Mouse (Mus musculus): ENCODE measurements around the gene Las1l.
"Not testable (repeated sequence)": the region's sequence is repeated elsewhere in the genome, so short reads cannot be mapped to it uniquely, and the experiment has no call there.

Las1l gene

DNA sequence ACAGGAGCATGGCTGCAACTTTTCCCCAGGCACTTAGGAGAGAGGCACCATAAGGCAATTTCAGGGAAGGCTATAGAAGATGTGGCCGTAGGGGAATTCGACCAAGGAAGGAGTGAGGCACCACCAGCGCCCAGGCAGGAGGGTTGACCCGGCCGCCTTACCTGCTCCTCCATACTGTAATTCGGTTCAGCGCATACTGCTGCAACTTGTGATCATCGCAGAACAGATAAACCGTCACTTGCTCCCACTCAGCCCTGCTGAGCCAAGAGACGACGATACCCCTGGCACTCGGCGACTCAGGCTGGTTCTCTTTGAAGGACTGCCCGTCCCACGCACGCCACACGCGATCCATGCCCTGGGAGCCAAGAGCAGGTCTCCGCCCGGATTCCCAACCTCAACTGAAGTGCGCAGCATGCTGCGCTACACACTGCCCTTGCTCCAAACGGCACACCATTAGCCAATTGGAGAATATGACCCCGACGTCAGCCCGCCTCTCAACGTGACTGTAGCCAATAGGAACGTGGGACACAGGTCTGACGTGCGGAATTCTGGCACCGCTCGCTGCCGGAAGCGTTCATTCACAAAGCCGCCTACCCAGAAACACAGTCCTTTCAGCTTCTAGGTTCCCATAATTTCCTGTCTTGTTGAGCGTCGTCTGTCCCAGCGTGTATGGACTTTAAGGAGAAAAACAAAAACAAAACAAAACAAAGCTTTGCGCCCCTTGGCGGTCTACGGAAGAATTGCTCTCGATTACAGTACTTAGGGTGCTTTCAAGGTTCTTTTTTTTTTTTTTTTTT is at the start of gene Las1l:
Gene Las1l (minus strand): TSS at position 466 of the 797 bp plus-strand sequence.
- in situ Hi-C loops (cut with MseI, MboI) = no loop called here

DNA sequence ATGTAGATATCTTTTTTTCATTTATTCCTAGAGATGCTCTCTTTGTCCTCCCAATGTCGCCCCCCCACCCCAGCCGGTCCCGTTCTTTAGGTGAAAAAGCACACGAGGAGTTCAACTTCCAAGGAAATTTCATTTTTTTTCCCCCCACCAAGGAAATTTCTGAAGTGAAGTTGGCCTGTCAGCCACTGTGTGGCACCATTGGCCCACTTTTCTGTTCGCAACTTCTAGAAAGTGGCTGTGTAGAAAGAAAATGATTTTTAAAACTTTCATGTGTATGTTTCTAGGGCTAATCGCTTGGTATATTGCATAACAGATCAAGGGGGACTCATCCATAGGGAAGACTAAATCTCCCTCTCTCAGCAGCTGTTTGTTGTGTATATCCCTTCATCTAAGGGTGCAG is 49.6 kb upstream of the Las1l start:
- in situ Hi-C loops (cut with MseI, MboI) = no loop called here

DNA sequence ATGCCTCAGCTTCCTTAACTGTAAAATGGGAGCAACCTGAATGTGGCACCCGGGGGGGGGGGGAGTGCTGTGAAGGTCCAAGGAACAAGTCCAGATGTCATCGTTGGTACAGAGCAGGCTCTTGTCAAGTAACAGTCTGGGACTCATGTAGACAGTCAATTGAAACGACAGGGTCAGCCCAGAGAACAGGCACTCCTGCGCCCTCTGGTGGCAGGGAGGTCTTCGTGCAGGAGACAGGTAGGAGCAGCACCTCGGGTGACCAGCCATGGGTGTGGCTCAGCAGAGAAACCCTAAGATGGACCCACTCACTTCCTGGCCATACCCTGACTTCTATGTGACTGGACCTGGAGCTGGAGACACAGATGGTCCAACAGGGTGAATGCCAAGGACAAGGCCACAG is 42.8 kb upstream of the Las1l start:
- in situ Hi-C loops (cut with MseI, MboI) = no loop called here

DNA sequence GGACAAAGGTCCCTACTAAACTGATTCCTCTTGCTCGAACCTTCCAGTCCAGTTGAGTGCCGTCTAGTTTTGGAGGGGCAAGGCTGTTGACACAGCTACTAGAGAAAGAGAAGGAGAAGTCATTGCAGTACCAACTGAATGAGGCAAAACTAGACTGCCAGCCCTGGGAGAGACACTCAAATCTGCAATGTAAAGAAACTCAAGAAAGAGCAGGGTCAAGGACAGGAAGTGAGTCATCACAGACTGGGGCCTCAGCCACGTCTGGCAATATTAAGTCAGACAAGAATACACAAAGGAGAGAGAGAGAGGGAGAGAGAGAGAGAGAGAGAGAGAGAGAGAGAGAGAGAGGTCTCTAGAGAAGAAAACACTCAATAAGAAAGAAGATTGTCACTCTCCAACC is 36.4 kb upstream of the Las1l start:
- in situ Hi-C loops (cut with MseI, MboI) = no loop called here

DNA sequence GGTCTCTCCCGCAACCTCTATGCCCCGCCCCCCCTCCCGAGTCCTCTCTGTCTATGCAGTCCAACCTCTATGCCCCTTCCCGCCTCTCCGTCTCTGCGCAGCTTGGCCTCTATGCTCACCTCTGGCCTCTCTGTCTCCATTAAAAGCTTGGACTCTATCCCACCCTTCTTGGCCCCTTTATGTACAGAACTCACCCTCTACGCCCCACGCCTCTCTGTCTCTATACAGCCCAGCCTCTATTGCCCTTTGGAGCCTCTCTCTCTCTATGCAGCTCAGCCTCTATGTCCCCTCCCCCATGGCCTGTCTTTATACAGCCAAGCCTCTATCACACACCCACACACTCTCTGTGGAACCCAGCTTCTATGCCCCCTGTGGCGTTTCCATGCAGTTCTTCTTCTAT is 13.2 kb upstream of the Las1l start:
- in situ Hi-C loops (cut with MseI, MboI) = no loop called here

DNA sequence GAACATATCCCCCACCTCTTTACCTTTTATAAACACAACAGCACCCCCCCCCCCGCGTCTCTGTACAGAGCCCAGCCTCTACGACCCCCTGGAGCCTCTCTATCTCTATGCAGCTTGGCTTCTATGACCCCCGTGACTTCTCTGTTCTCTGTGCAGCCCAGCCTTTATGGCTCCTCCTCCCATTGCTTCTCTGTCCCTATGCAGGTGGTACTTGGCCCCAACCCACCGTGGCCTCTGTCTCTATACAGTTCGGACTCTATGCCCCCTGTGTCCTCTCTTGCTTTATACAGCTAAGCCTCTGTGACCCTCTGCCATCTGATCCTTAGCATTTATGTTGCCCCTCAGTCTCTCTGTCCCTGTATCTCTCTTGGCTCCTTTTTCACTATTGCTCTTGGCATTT is 12.4 kb upstream of the Las1l start:
- in situ Hi-C loops (cut with MseI, MboI) = no loop called here

DNA sequence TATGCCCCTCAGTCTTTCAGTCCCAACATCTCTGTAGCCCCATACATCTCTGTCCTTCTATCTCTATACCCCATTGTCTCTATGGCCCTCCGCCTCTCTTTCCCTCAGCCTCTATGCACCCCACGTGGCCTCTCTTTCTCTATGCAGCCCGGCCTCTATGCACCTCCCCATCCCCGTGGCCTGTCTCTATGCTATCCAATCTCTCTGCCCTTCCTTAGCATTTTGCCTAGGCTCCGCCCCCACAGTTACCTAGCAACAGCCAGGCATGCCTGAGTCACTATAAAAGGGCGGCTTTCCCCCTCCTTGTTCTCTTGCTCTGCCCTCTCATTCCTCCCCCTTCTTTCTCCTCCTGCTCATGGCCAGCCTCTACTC is 11.8 kb upstream of the Las1l start:
- in situ Hi-C loops (cut with MseI, MboI) = no loop called here

DNA sequence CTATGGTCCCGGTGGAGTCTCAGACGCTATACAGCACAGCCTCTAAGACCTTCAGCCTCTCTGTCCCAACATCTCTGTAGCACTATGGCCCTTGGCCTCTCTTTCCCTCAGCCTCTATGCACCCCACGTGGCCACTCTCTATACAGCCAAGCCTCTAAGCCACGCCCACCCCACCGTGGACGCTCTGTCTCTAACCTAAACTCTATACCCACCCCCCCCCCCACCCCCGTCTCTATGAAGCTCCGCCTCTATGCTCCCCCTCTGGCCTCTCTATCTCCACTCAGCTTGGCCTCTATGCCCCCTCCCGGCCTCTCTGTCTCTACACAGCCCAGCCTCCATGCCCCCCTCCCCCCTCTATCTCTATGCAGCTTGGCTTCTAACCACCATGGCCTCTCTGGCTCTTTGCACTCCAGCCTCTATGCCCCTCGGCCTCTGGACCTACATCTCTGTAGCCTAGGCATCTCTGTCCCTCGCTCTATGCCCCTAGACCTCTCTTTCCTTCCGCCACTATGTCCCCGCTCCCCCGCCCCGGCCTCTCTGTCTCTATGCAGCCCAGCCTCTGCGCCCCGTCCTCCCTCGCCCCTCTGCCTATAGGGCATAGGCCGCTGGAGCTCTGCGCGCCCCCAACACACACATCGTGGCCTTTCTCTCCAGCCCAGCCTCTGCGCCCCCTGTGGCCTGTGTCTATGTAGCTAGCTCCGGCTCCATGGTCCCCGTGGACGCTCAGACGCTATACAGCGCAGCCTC is 11.3 kb upstream of the Las1l start:
- in situ Hi-C loops (cut with MseI, MboI) = no loop called here

DNA sequence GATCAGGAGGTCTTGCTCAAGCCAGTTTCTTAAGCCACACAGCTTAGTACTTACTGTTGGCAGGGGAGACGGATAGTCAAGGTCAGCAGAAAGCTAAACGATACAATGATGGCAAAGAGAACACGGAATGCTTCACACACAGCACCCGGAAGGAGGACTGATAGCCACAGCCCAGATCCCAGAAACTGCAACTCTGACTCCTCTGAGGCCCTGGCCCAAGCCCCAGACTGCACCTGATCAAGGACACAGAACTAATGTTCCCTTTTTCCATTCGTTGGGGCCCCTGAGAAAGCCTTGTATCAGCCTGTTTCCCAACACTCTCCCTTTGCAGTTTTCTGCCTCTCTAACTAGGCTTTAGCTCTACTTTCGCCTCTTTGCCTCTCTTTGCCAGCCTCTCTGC is 8.3 kb upstream of the Las1l start:
- in situ Hi-C loops (cut with MseI, MboI) = no loop called here

DNA sequence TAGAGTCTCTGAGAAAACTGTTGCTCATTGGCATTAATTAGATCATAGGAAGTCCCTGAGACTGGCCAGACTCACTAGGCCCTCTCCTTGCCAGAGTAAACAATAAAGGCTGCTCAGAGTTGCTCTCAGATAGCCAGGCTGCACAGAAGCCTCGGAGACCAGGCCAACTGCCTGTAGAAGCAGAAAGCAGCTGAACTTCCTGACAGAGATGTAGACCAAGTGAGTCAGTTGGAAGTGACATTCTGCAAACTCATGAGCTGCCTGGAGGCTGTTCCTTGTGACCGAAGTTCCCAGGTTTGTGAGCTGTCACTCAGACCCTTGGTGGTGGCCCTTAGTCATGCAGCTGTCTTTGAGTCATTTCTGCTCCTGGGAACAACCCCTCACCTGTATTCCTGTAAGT is 6.6 kb upstream of the Las1l start:
- in situ Hi-C loops (cut with MseI, MboI) = no loop called here

DNA sequence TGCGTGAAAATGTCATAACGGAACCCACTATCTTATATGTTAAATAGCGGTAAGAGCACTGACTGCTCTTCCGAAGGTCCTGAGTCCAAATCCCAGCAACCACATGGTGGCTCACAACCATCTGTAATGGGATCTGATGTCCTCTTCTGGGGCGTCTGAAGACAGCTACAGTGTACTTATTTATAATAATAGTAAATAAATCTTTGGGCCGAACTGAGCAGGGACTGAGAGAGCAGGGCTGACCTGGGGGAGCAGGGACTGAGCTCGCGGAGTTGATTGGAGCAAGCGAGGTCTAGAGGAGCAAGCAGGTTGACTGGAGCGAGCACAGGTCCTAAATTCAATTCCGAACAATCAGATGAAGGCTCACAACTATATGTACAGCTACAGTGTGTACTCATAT is 699 bp upstream of the Las1l start:
- in situ Hi-C loops (cut with MseI, MboI) = not testable (repeated sequence)

DNA sequence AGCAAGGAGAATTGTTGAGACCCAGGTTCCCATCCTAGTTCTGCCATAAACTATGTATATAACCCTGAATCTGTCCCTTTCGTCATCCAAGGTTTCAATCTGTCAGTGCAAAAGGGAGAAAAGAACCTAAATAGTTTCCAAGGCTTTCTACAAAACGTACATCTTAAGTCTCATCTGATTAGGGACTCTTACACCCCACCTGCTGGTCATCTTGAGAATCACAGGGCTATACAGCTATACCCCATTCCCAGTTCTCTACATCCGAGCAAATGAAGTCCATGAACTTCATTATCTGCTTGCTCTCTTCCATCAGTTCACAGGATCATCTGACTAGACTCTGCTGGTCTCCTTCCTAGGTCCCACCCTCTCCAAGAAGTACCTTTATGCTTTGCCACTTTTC is 6.0 kb downstream of the Las1l start:
- in situ Hi-C loops (cut with MseI, MboI) = no loop called here

DNA sequence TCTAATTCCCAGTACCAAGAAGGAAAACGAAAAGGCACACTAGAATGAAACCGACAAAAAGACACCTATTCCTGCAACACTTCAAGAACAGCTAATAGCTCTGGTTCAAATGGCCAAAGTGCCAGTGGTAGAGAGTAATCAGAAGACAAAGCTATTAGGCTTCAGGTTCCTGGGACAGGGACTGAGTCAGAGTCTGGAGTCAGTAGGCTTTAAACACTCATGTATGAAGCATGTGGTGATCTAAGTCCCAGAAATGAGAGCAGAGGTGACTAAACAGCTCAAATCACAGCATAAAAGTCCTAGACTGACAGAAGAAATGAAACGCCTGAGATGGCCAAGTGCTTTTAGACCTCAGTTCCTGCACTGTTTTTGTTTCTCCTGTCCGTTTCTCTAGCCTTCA is 8.6 kb downstream of the Las1l start:
- in situ Hi-C loops (cut with MseI, MboI) = no loop called here

DNA sequence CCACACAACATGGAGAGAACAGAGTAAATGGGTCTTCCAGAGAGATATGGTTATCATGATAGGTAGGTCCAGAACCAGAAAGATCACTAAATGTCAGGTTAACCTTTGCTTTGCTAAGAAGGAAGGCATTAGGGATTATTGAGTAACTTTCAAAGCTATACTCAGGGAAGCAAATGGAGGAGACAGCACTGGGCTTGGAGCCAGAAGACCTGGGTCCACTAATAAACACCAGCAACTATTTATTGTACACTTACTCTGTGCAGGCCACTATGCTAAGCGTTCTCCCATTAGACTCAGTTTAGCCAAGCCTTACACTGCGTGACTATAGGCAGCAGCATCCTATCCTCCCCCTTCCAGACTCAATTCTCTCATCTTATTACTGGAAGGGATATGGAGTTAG is 11.3 kb downstream of the Las1l start:
- in situ Hi-C loops (cut with MseI, MboI) = no loop called here

DNA sequence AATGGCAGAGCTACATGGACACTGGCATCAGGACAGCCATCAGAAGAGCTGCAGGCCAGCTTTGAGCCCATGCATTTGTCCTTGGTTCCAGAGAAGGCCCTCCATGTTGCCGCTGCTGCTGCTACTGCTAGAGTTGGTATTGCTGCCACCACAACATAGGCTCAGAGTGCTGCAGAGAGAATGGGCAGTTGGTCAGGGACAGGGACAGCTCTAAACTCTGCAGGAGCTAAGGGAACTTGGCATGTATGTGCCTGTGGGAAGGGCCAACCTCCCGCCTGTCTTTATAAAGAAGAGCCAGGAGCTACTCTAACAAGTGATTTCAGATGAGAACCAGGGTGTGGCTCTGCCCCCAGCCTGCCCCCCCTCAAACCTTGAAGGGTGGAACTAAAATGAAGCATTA is 21.3 kb downstream of the Las1l start:
- in situ Hi-C loops (cut with MseI, MboI) = no loop called here

DNA sequence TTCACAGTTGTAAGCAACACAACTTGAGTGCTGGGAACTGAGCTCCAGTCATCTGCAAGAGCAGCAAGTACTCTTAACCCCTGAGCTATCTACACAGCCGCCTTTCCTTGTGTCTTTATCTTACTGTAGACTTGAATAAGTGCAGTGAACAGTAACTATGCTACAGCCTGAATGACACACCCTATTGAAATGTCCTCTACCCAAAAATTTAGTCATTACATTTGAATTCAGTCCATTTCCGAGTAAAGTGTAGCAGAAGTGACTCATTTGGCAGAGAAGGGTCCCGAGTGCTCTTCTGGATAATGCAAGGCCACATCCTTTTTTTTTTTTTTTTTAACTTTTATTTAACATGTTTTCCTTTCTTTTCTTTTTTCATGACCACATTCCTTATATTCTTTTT is 54.0 kb downstream of the Las1l start:
- in situ Hi-C loops (cut with MseI, MboI) = no loop called here
